Mouse (Mus musculus) heart, postnatal 0 days (tissue): ENCODE data around the gene Ms4a6c.

Experiments
- CTCF ChIP-seq: IDR thresholded peaks from 2 replicates; pipeline ENCODE4 v1.5.1; 2016; ENCODE audit warnings: antibody characterized with exemption, control low read depth, low read depth
- EP300 ChIP-seq: IDR thresholded peaks from 2 replicates; pipeline ENCODE4 v1.6.1; 2016; ENCODE audit warnings: antibody characterized with exemption, low read depth

DNA sequence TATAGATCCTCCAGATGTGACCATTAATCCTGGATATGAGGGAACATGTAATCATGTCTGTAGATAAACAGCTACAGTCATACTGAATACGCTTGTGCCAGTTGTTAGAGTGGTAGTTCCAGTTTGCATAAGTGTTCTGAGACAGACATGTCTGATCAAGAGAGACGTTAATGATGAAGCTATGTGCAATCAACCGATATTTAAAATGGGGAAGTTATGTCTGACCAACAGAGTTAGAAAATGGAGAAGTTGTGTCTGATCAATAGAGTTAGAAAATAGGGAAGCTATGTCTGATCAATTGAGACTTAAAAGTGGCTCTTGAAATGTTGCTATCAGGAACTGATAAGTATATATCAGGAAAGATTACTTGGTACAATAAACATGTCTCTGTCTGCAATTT lies 16.1 kb downstream of the Ms4a6c start:
- TF ChIP-seq CTCF, result no peak
- TF ChIP-seq EP300, result no peak
